ENCODE assay signal across 17 mouse cellular contexts in genomic region chr12:4117579-4117978, GRCm38 (mm10). TPM values are rescaled to one million over a fixed set of nuclear protein-coding genes. Genes with fewer than 3 reads are reported as not detected.
A peak's percentile ranks its signal among the peaks of the same experiment; 100 is the strongest.
DNase-seq lines count a peak whose midpoint lies in the region; ATAC-seq lines count a peak whose summit lies in the region.
"Had no signal": no experiment of that assay in that cellular context is flagged by ENCODE, and none has a peak within 500 bp of the region (broad histone marks: within the 10 kb centered on the region; RNA-seq: fewer than 3 reads in every experiment).

No protein-coding gene starts in this region.

- intact Hi-C loops in left cerebral cortex, postnatal 4 days (cut with DNase I), result no loop called here
- intact Hi-C loops in left cerebral cortex, postnatal 10 days (cut with DNase I), result no loop called here

- 76% methylated on average over 4 of the region's 4 CpGs for WGBS in embryonic facial prominence, embryonic 12.5 days
- WGBS in embryonic facial prominence, embryonic 10.5 days, result 82% methylated on average over 4 of the region's 4 CpGs

- 0 out of 2 replicates have a peak, but pooled peaks cover 3% of the 10 kb centered on the region for H3K36me3 ChIP-seq in embryonic facial prominence, embryonic 12.5 days
- H3K36me3 ChIP-seq in embryonic facial prominence, embryonic 10.5 days (replicated peaks), result peaks cover 3% of the 10 kb centered on the region; the same call in 1 of the 2 replicates
- H3K36me3 ChIP-seq: liver, embryonic 13.5 days had no signal

- no peak overlapping the region for H3K4me2 ChIP-seq in embryonic facial prominence, embryonic 12.5 days (replicated peaks)
- H3K4me2 ChIP-seq: liver, embryonic 13.5 days; neural tube, embryonic 15.5 days had no signal

- no peak overlapping the region for H3K9ac ChIP-seq in embryonic facial prominence, embryonic 12.5 days
- H3K9ac ChIP-seq: liver, embryonic 13.5 days; neural tube, embryonic 15.5 days had no signal

- ATAC-seq in embryonic facial prominence, embryonic 12.5 days (ENCODE audit: insufficient number of reproducible peaks, insufficient read depth, low FRiP score, low TSS enrichment), result no peak
- ATAC-seq: midbrain, embryonic 16.5 days had no signal

- no peaks in the 10 kb centered on the region for H3K9me3 ChIP-seq in embryonic facial prominence, embryonic 12.5 days
- no peaks in the 10 kb centered on the region for H3K9me3 ChIP-seq in embryonic facial prominence, embryonic 10.5 days
- H3K9me3 ChIP-seq: liver, embryonic 13.5 days; neural tube, embryonic 15.5 days had no signal

- 0 out of 2 replicates have a peak, but pooled peaks cover 5% of the 10 kb centered on the region for H3K4me1 ChIP-seq in embryonic facial prominence, embryonic 12.5 days
- no peaks in the 10 kb centered on the region for H3K4me1 ChIP-seq in embryonic facial prominence, embryonic 10.5 days
- H3K4me1 ChIP-seq: liver, embryonic 13.5 days; neural tube, embryonic 15.5 days had no signal

- H3K4me3 ChIP-seq in embryonic facial prominence, embryonic 12.5 days, result no peak overlapping the region
- H3K4me3 ChIP-seq in embryonic facial prominence, embryonic 10.5 days, result no peak overlapping the region
- H3K4me3 ChIP-seq: erythroblast, embryonic 14.5 days; liver, embryonic 13.5 days; neural tube, embryonic 15.5 days had no signal

- DNase-seq in embryonic facial prominence, embryonic 10.5 days (ENCODE audit: low spot score), result no peak
- peak; percentile 68 for DNase-seq in left cerebral cortex, adult 11 months (ENCODE audit: low spot score)
- no peak for DNase-seq in left cerebral cortex, postnatal 4 days
- peak; percentile 56 to 61 for DNase-seq in left cerebral cortex, postnatal 10 days (ENCODE audit: extremely low spot score in 1 of 2, low spot score in 2 of 2)
- peak; percentile 73 to 85 for DNase-seq in right cerebral cortex, postnatal 36 days (ENCODE audit: low spot score in 2 of 2)
- no peak for DNase-seq in thymus, postnatal 10 days (ENCODE audit: low spot score in 2 of 2)
- DNase-seq in adrenal gland, adult 2 months, result no peak
- DNase-seq: cerebellum, adult 11-12 months; gastrocnemius, postnatal 10 days; kidney, postnatal 14 days; liver, embryonic 13.5 days; thymus, adult 2 months had no signal

- no peaks in the 10 kb centered on the region for H3K27me3 ChIP-seq in embryonic facial prominence, embryonic 12.5 days
- H3K27me3 ChIP-seq in embryonic facial prominence, embryonic 10.5 days (replicated peaks; ENCODE audit: low read depth, poor library complexity, severe bottlenecking), result no peaks in the 10 kb centered on the region
- H3K27me3 ChIP-seq: liver, embryonic 13.5 days; neural tube, embryonic 15.5 days had no signal

- H3K27ac ChIP-seq in embryonic facial prominence, embryonic 12.5 days, result 0 out of 2 replicates have a peak overlapping the region, but pooled peaks have one; percentile 23
- H3K27ac ChIP-seq in embryonic facial prominence, embryonic 10.5 days (replicated peaks), result no peak overlapping the region
- H3K27ac ChIP-seq: liver, embryonic 13.5 days; macrophage; neural tube, embryonic 15.5 days had no signal

RNA-seq across cellular contexts. Expression of gene Adcy3, which starts 15.3 kb away (rescaled TPM):
- 14.7 and 16.2 TPM in 2 replicates for polyA plus RNA-seq in embryonic facial prominence, embryonic 12.5 days (2016; fragmentation: Nextera tagmentation; extraction: Ambion mirVana)
- polyA plus RNA-seq in embryonic facial prominence, embryonic 10.5 days (2016; fragmentation: Nextera tagmentation; extraction: Ambion mirVana), result 6.1 and 7.7 TPM in 2 replicates
- 10 to 100 TPM; 42.4 to 43.0 TPM for total RNA-seq in left cerebral cortex, postnatal 4 days (2021)
- 10 to 100 TPM; 53.9 to 55.1 TPM for total RNA-seq in left cerebral cortex, postnatal 10 days (2021)
- 10 to 100 TPM; 43.3 to 94.2 TPM for total RNA-seq in adrenal gland, adult 2 months (2021)
- 25.1 and 25.5 TPM in 2 replicates for polyA plus RNA-seq in adrenal gland, adult 2 months (2012; rRNA removed)

RNA-seq across cellular contexts. Expression of gene Dnajc27, which starts 35.2 kb away (rescaled TPM):
- 10.9 and 14.0 TPM in 2 replicates for polyA plus RNA-seq in embryonic facial prominence, embryonic 12.5 days (2016; fragmentation: Nextera tagmentation; extraction: Ambion mirVana)
- 10.6 and 12.2 TPM in 2 replicates for polyA plus RNA-seq in embryonic facial prominence, embryonic 10.5 days (2016; fragmentation: Nextera tagmentation; extraction: Ambion mirVana)
- 10 to 100 TPM; 35.3 to 35.9 TPM for total RNA-seq in left cerebral cortex, postnatal 4 days (2021)
- 10 to 100 TPM; 63.3 to 63.5 TPM for total RNA-seq in left cerebral cortex, postnatal 10 days (2021)
- total RNA-seq in adrenal gland, adult 2 months (2021), result 1 to 10 TPM; 3.4 to 6.4 TPM
- polyA plus RNA-seq in adrenal gland, adult 2 months (2012; rRNA removed), result 3.5 and 3.9 TPM in 2 replicates

Comparison
In these comparisons a context has a peak if more than half of its experiments do, and no peak if none do; other contexts are left out.
1. DNase-seq: peak in left cerebral cortex, adult 11 months (single experiment), left cerebral cortex, postnatal 10 days (2 of 2) and right cerebral cortex, postnatal 36 days (2 of 2); none in embryonic facial prominence, embryonic 10.5 days (single experiment), left cerebral cortex, postnatal 4 days (single experiment), thymus, postnatal 10 days (0 of 2) and adrenal gland, adult 2 months (single experiment).
2. RNA of gene Dnajc27, which starts 35.2 kb away (total RNA-seq): 63.3 to 63.5 TPM in left cerebral cortex, postnatal 10 days and 35.3 to 35.9 TPM in left cerebral cortex, postnatal 4 days; 3.4 to 6.4 TPM in adrenal gland, adult 2 months; every median in the first group is over 4 times any median in the second.